Mouse (Mus musculus) lung, embryonic 15.5 days (tissue): Measurements from ENCODE around the gene Slc11a2. TPM values are rescaled to one million over a fixed set of nuclear protein-coding genes. Genes with fewer than 3 reads are reported as not detected.
"Not testable (repeated sequence)": the region's sequence is repeated elsewhere in the genome, so short reads cannot be mapped to it uniquely, and the experiment has no call there.

ENCODE experiments used
- ATAC-seq: fragments of 200-750 bp; cut with Nextera tagmentation; 2 replicates; pipeline ENCODE4 v1.8.0; 2017; ENCODE audit warnings: moderate number of reproducible peaks, borderline replicate concordance; ENCODE audit not compliant: low FRiP score, low TSS enrichment; ENCODE audit errors: extremely low read depth
- H3K27ac ChIP-seq: fragments of 300-500 bp; sonication (generic); 2 replicates; pipeline ENCODE4 v1.5.1; 2015; ENCODE audit warnings: moderate library complexity, mild to moderate bottlenecking, inconsistent platforms
- H3K27me3 ChIP-seq: fragments of 300-500 bp; sonication (generic); 2 replicates; pipeline ENCODE4 v1.6.1; 2015; ENCODE audit warnings: inconsistent platforms
- H3K36me3 ChIP-seq: fragments of 300-500 bp; sonication (generic); 2 replicates; pipeline ENCODE4 v1.6.1; 2015; ENCODE audit warnings: inconsistent platforms
- H3K4me1 ChIP-seq: fragments of 300-500 bp; sonication (generic); 2 replicates; pipeline ENCODE4 v1.6.1; 2015; ENCODE audit warnings: inconsistent platforms
- H3K4me2 ChIP-seq: fragments of 300-500 bp; sonication (generic); 2 replicates; pipeline ENCODE4 v1.6.1; 2015; ENCODE audit warnings: inconsistent platforms, mild to moderate bottlenecking, moderate library complexity
- H3K4me3 ChIP-seq: fragments of 300-500 bp; sonication (generic); 2 replicates; pipeline ENCODE4 v1.5.1; 2015; ENCODE audit warnings: mild to moderate bottlenecking, inconsistent platforms
- H3K9ac ChIP-seq: fragments of 300-500 bp; sonication (generic); 2 replicates; pipeline ENCODE4 v1.6.1; 2015; ENCODE audit warnings: inconsistent platforms
- H3K9me3 ChIP-seq: fragments of 300-500 bp; sonication (generic); 2 replicates; pipeline ENCODE4 v1.6.1; 2016; ENCODE audit warnings: inconsistent platforms
- whole genome bisulfite sequencing: fragments of 180-500 bp; shearing (Covaris S2); methylation state at CpG from one replicate; pipeline ENCODE4 v1.1.7; 2015; 5-methylcytosine and 5-hydroxymethylcytosine counted together
- polyA plus RNA-seq: library from polyadenylated mRNA; unstranded; fragments of >200 nt; fragmentation: Nextera tagmentation; extraction: Ambion mirVana; gene quantifications from 2 replicates; pipeline ENCODE4 v1.2.1, GENCODE M21; 2015

The Slc11a2 gene
- polyA plus RNA-seq, 1 experiment from 2014 or later = 26.0 TPM

- not testable (repeated sequence) for H3K9ac ChIP-seq, H3K27ac ChIP-seq, H3K27me3 ChIP-seq, H3K4me1 ChIP-seq, H3K4me2 ChIP-seq, H3K4me3 ChIP-seq, H3K9me3 ChIP-seq, H3K36me3 ChIP-seq
- peak; percentile 41; the same call in 1 of the 2 replicates for ATAC-seq
- 11% methylated on average over 3 of the region's 9 CpGs for WGBS
Observed at GRCm38 (mm10) chr15:100377847-100378505, 46.9 kb downstream of the Slc11a2 start.

DNA sequence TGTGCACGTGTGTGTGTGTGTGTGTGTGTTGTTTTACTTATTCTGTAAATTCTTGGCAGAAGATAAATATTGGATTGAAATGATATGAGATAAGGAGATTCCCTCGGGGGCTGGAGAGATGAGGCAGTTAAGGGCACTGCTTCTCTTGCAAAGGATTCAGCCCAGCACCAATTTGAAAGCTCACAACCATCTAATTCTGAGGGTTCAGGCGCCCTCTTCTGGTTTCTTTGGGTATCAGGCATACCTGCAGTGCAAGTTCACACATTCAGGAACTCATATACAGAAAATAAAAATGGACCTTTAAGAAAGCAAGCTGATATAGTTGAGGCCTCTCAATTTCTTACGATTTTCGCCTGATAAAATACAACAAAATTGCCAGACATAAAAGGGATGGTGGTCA, 49.8 kb downstream of the Slc11a2 start:
- Histone ChIP-seq H3K27ac (no peak overlapping the region), H3K4me1 (no peaks in the 10 kb centered on the region), H3K4me3 (no peak overlapping the region), H3K4me2 (no peak overlapping the region), H3K9ac (no peak overlapping the region), H3K9me3 (no peaks in the 10 kb centered on the region), H3K27me3 (no peaks in the 10 kb centered on the region), H3K36me3 (no peaks in the 10 kb centered on the region)
- 22% methylated on average over 5 of the region's 5 CpGs for WGBS
- ATAC-seq = no peak

- 67% methylated on average over 7 of the region's 7 CpGs for WGBS
Observed at GRCm38 (mm10) chr15:100367119-100367518, 57.8 kb downstream of the Slc11a2 start.

GRCm38 (mm10) chr15:100365967-100366366, 58.9 kb downstream of the Slc11a2 start:
- H3K36me3 ChIP-seq, H3K4me2 ChIP-seq, H3K27me3 ChIP-seq, H3K9ac ChIP-seq, H3K4me1 ChIP-seq, H3K4me3 ChIP-seq, H3K27ac ChIP-seq, ATAC-seq, H3K9me3 ChIP-seq: not testable (repeated sequence)
- WGBS = 64% methylated on average over 9 of the region's 9 CpGs

More at GRCm38 (mm10) chr15:100367119-100367518, 57.8 kb downstream of the Slc11a2 start:
- Histone ChIP-seq H3K27me3 (no peaks in the 10 kb centered on the region), H3K4me3 (no peak overlapping the region), H3K9me3 (no peaks in the 10 kb centered on the region), H3K4me2 (no peak overlapping the region), H3K27ac (no peak overlapping the region), H3K4me1 (no peaks in the 10 kb centered on the region), H3K36me3 (no peaks in the 10 kb centered on the region), H3K9ac (no peak overlapping the region)
- no peak for ATAC-seq

- Histone ChIP-seq H3K4me3 (no peak within 1 kb of the TSS), H3K36me3 (no peaks in the 10 kb centered on the region), H3K4me2 (no peak within 1 kb of the TSS), H3K27me3 (no peaks in the 10 kb centered on the region), H3K4me1 (no peaks in the 10 kb centered on the region), H3K27ac (no peak within 1 kb of the TSS), H3K9me3 (no peaks in the 10 kb centered on the region), H3K9ac (no peak within 1 kb of the TSS)
- WGBS = 42% methylated on average over 7 of the region's 7 CpGs
- ATAC-seq = no peak
Observed at GRCm38 (mm10) chr15:100364242-100364641, 60.6 kb downstream of the Slc11a2 start, which contains the start of gene Higd1c. Gene Higd1c, plus strand, starts transcription at chr15:100364542.

DNA sequence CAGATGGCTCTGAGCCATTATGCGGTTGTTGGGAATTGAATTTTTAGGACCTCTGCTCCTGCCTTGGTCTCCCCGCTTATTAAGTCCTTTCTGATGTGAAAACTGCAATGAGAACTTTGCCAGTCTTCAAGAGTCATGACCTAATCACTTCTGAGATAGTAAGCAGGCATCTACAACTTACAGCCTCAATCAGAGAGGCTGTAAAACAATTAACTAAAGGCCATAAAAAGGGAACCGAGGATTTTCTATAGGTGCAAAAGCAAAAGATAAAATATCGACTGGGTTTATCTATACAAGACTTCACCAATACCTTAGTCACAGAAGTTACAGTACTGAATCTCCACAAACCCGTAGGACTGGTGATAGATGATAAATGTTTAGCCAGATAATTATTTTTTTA, 69.0 kb downstream of the Slc11a2 start:
- Histone ChIP-seq H3K36me3 (no peaks in the 10 kb centered on the region), H3K4me1 (0 out of 2 replicates have a peak, but pooled peaks cover 7% of the 10 kb centered on the region), H3K27ac (no peak overlapping the region), H3K4me3 (no peak overlapping the region), H3K27me3 (no peaks in the 10 kb centered on the region), H3K9me3 (no peaks in the 10 kb centered on the region), H3K4me2 (no peak overlapping the region), H3K9ac (no peak overlapping the region)
- ATAC-seq = no peak
- WGBS = 72% methylated on average over 5 of the region's 5 CpGs

GRCm38 (mm10) chr15:100353399-100353798, 71.5 kb downstream of the Slc11a2 start:
- not testable (repeated sequence) for H3K27me3 ChIP-seq, H3K9me3 ChIP-seq, H3K9ac ChIP-seq, H3K4me1 ChIP-seq, ATAC-seq, H3K27ac ChIP-seq, H3K4me3 ChIP-seq, H3K4me2 ChIP-seq, H3K36me3 ChIP-seq
- whole genome bisulfite sequencing = 89% methylated on average over 19 of the region's 22 CpGs

DNA sequence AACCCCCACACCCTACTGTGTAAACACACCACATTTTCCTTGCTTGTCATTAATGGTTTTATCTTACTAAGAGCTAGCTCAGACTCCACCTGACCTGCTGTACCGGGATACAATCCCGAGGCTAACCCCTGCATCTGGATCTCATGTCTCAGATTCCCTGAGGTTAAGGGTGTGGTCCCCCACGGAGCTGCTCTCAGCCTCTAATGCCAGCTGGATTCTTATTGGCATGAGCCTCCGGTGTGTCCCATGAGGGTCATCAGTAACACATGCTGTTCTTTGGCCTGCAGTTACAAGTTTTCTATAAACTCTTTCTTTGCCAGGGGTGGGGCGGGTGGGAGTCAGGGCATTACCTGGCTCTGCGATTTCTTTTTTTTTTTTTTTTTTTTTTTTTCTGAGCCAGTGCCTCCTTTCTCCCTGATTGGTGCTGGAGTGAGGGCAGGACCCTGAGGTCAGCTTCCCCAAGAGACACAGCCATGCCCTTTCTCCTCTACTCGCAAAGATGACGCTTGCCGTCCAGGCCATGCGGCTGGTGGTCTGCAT, 72.1 kb downstream of the Slc11a2 start, which contains the start of the genes Methig1 and Mettl7a2:
Methig1 (plus strand) TSS at position 439 of the 540 bp plus-strand sequence.
Mettl7a2 (plus strand) TSS at position 490 of the 540 bp plus-strand sequence.
- H3K4me1 ChIP-seq = 0 out of 2 replicates have a peak, but pooled peaks cover 7% of the 10 kb centered on the region
- H3K9me3 ChIP-seq = no peaks in the 10 kb centered on the region
- no peak within 1 kb of the TSS for H3K4me3 ChIP-seq
- WGBS = 78% methylated on average over 10 of the region's 10 CpGs
- no peaks in the 10 kb centered on the region for H3K36me3 ChIP-seq
- no peak within 1 kb of the TSS for H3K4me2 ChIP-seq
- no peak for ATAC-seq
- H3K9ac ChIP-seq = no peak within 1 kb of the TSS
- H3K27me3 ChIP-seq = no peaks in the 10 kb centered on the region
- no peak within 1 kb of the TSS for H3K27ac ChIP-seq

- Histone ChIP-seq H3K4me2 (no peak overlapping the region), H3K4me3 (no peak overlapping the region), H3K27ac (no peak overlapping the region), H3K9me3 (no peaks in the 10 kb centered on the region), H3K4me1 (0 out of 2 replicates have a peak, but pooled peaks cover 7% of the 10 kb centered on the region), H3K36me3 (no peaks in the 10 kb centered on the region), H3K27me3 (no peaks in the 10 kb centered on the region), H3K9ac (no peak overlapping the region)
- WGBS = 53% methylated on average over 6 of the region's 6 CpGs
- ATAC-seq = no peak; the same call in 1 of the 2 replicates
Observed at GRCm38 (mm10) chr15:100351501-100352060, 73.3 kb downstream of the Slc11a2 start.

DNA sequence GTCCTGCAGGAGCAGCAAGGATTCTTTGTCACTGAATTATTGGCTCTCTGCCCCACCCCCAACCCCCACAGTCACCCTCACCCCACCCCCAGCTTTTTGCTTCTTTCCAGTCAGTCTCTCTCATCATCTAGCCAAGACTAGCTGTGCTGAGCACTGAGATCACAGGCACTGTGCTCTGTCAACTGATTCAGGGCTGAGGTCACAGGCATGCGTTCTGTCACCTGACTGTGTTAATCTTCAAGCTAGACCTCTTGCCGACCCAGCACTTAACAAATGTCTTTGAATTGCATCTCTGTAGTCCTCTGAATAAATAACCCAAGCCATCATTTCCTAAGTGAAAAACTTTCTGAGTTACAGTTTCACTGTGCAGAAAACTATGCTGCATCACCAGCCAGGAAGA, 75.4 kb downstream of the Slc11a2 start:
- 0 out of 2 replicates have a peak, but pooled peaks cover 7% of the 10 kb centered on the region for H3K4me1 ChIP-seq
- H3K27me3 ChIP-seq = no peaks in the 10 kb centered on the region
- H3K9ac ChIP-seq = no peak overlapping the region
- ATAC-seq = no peak
- no peaks in the 10 kb centered on the region for H3K36me3 ChIP-seq
- H3K4me2 ChIP-seq = no peak overlapping the region
- no peak overlapping the region for H3K4me3 ChIP-seq
- no peak overlapping the region for H3K27ac ChIP-seq
- H3K9me3 ChIP-seq = no peaks in the 10 kb centered on the region
- 10% methylated on average over 2 of the region's 2 CpGs for WGBS

GRCm38 (mm10) chr15:100346761-100347160, 78.1 kb downstream of the Slc11a2 start:
- Histone ChIP-seq H3K27me3 (no peaks in the 10 kb centered on the region), H3K4me2 (no peak overlapping the region), H3K4me3 (no peak overlapping the region), H3K4me1 (0 out of 2 replicates have a peak, but pooled peaks cover 5% of the 10 kb centered on the region), H3K36me3 (no peaks in the 10 kb centered on the region), H3K27ac (no peak overlapping the region), H3K9me3 (no peaks in the 10 kb centered on the region), H3K9ac (no peak overlapping the region)
- WGBS = 65% methylated on average over 14 of the region's 14 CpGs
- ATAC-seq = no peak

DNA sequence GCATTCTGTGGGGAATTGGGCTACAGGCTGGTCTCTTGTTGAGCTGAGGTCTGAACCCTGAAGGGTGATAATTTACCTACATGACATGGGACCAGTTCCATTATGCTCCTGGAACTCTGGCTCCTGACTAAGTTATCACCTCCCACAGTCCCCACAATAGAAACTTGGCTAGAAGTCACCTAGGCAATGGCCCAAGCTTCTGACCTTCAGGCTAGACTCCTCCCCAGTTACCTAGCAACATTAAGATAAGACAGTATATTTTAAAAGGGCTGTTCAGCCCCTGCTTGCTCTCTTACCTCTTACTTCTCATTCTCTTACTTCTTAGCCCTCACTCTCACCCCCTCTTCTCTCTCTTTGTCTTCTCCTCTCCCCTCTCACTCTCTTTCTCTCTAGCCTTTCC, 79.4 kb downstream of the Slc11a2 start:
- no peak overlapping the region for H3K9ac ChIP-seq
- no peak overlapping the region for H3K4me3 ChIP-seq
- no peak overlapping the region for H3K27ac ChIP-seq
- H3K4me2 ChIP-seq = no peak overlapping the region
- no peaks in the 10 kb centered on the region for H3K9me3 ChIP-seq
- H3K36me3 ChIP-seq = no peaks in the 10 kb centered on the region
- H3K4me1 ChIP-seq = 0 out of 2 replicates have a peak, but pooled peaks cover 3% of the 10 kb centered on the region
- H3K27me3 ChIP-seq = no peaks in the 10 kb centered on the region
- no peak for ATAC-seq
